Mouse (Mus musculus) CH12.LX (cell line): ENCODE measurements around the gene Hist1h2ag.
"Not testable (repeated sequence)": the region's sequence is repeated elsewhere in the genome, so short reads cannot be mapped to it uniquely, and the experiment has no call there.

ENCODE experiments used
- CHD2 ChIP-seq: IDR thresholded peaks from 2 replicates; pipeline ENCODE4 v1.6.1; 2011; ENCODE audit warnings: low read length, improper control_type of control experiment
- CTCF ChIP-seq, 2 experiments: IDR thresholded peaks in 1 of 2; conservative IDR thresholded peaks in 1 of 2; 2 replicates each; pipeline ENCODE4 v1.5.1; 2011 to 2012; ENCODE audit warnings: low read depth in 2 of 2, low read length in 2 of 2, improper control_type of control experiment in 1 of 2, inconsistent platforms in 1 of 2, mild to moderate bottlenecking in 1 of 2, moderate library complexity in 1 of 2
- EP300 ChIP-seq: IDR thresholded peaks from 2 replicates; pipeline ENCODE4 v1.6.1; 2011; ENCODE audit warnings: low read length, improper control_type of control experiment
- POLR2A ChIP-seq: IDR thresholded peaks from 2 replicates; pipeline ENCODE4 v1.6.1; 2011; ENCODE audit warnings: low read depth, mild to moderate bottlenecking, improper control_type of control experiment, low read length
- POLR2AphosphoS2 ChIP-seq: IDR thresholded peaks from 2 replicates; pipeline ENCODE4 v1.6.1; 2011; ENCODE audit warnings: low read depth, low read length, improper control_type of control experiment
- RAD21 ChIP-seq: IDR thresholded peaks from 2 replicates; pipeline ENCODE4 v1.6.1; 2011; ENCODE audit warnings: low read depth, mild to moderate bottlenecking, low read length, improper control_type of control experiment, moderate library complexity
- SMC3 ChIP-seq: IDR thresholded peaks from 2 replicates; pipeline ENCODE4 v1.6.1; 2011; ENCODE audit warnings: low read depth, low read length, improper control_type of control experiment
- USF1 ChIP-seq: IDR thresholded peaks from 2 replicates; pipeline ENCODE4 v1.6.1; 2014; ENCODE audit warnings: low read depth, mild to moderate bottlenecking, inconsistent platforms, low read length, improper control_type of control experiment
- ZKSCAN1 ChIP-seq: IDR thresholded peaks from 2 replicates; pipeline ENCODE4 v1.6.1; 2012; ENCODE audit warnings: low read depth, inconsistent platforms, low read length, improper control_type of control experiment, borderline replicate concordance
- ZMIZ1 ChIP-seq: IDR thresholded peaks from 2 replicates; pipeline ENCODE4 v1.6.1; 2012; ENCODE audit warnings: low read depth, mild to moderate bottlenecking, inconsistent platforms, low read length, improper control_type of control experiment

DNA sequence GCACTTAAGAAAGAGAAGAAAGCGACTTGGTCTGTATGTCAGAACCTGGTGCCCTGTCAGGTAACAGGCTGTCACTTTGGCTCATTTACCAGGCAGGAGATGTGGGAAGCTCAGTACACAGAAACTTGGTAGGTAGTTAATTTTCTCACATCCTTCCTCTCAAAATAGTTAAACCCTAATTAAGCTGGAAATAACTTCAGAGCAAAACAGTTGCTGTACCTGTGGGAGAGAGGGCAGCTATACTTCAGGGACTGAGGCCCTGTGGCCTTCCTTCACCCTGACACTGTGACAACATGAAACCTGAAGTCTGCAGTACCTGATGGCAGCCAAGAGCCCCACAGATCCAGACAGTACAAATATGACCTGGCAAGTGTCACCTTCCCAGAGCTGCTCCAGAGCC, 41.4 kb upstream of the Hist1h2ag start, which contains the start of gene Vmn1r188:
- not testable (repeated sequence) for TF ChIP-seq SMC3; POLR2A; RAD21; USF1; ZKSCAN1; POLR2AphosphoS2; CHD2; EP300; CTCF (conservative IDR thresholded peaks at IDR 0.05 in 1 of 2, IDR thresholded peaks at IDR 0.05 in 1 of 2; ENCODE audit: low read depth in 2 of 2, low read length in 2 of 2); ZMIZ1
